Mouse (Mus musculus) liver, postnatal 0 days (tissue): ENCODE measurements around the gene Tpbpa.
A peak's percentile ranks its signal among the peaks of the same experiment; 100 is the strongest.
"Not testable (repeated sequence)": the region's sequence is repeated elsewhere in the genome, so short reads cannot be mapped to it uniquely, and the experiment has no call there.

Experiments
- CTCF ChIP-seq: sonication (generic); IDR thresholded peaks from 2 replicates; pipeline ENCODE4 v1.5.1; 2016; ENCODE audit warnings: antibody characterized with exemption, low read depth
- EP300 ChIP-seq: IDR thresholded peaks from 2 replicates; pipeline ENCODE4 v1.6.1; 2016; ENCODE audit warnings: antibody characterized with exemption, low read depth, mild to moderate bottlenecking

GRCm38 (mm10) chr13:60972319-60972718 lies 30.5 kb upstream of the Tpbpa start:
- peak; percentile 12; the same call in 1 of the 2 replicates for TF ChIP-seq CTCF
- TF ChIP-seq EP300: not testable (repeated sequence)
